Mouse (Mus musculus) ovary, postnatal 36 days (tissue): ENCODE measurements around the gene Nfatc3.

Experiments
- DNase-seq: peaks from one replicate; pipeline ENCODE4 v3.0.0; 2022; ENCODE audit warnings: low spot score, mixed read lengths

The Nfatc3 gene

DNA sequence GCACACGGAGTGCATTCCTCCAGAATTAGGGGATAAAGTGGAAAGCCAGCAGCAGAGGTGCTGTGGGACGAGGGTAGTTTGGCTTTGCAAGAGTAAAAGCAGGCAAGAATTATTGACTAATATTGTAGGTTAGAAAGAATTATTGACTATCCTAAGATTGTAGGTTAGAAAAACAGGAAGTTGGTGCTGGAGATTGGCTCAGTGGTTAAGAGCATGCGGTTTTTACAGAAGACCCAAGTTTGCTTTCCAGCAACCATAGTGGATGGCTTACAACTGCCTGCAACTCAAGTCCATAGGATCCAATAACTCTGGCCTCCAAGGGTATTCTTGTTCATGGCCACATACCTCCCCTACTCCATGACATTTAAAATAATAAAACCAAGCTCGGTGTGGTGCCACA lies 87.4 kb downstream of the Nfatc3 start:
- no peak for DNase-seq

- DNase-seq, result no peak
Measured at GRCm38 (mm10) chr8:106147868-106148565, 89.4 kb downstream of the Nfatc3 start.

DNA sequence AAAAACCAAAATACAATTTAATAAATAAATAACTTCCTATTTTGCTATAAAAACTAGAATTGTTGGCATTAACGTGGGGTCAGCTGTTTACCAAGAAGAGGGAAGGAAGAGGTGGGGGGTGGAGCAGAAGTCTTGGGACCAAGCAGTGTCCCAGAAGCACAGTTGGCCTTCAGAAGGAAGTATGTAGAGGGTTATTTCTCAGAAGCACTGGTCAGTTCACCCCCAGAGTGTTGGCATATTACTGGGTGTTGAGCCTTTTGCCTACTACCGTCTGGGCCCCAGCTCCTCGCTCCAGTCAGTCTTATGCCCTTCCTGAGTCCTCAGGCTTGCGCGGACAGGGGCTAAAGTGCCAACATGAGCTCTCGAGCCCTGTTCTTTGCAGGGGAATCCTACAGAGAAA lies 90.4 kb downstream of the Nfatc3 start:
- no peak for DNase-seq

DNA sequence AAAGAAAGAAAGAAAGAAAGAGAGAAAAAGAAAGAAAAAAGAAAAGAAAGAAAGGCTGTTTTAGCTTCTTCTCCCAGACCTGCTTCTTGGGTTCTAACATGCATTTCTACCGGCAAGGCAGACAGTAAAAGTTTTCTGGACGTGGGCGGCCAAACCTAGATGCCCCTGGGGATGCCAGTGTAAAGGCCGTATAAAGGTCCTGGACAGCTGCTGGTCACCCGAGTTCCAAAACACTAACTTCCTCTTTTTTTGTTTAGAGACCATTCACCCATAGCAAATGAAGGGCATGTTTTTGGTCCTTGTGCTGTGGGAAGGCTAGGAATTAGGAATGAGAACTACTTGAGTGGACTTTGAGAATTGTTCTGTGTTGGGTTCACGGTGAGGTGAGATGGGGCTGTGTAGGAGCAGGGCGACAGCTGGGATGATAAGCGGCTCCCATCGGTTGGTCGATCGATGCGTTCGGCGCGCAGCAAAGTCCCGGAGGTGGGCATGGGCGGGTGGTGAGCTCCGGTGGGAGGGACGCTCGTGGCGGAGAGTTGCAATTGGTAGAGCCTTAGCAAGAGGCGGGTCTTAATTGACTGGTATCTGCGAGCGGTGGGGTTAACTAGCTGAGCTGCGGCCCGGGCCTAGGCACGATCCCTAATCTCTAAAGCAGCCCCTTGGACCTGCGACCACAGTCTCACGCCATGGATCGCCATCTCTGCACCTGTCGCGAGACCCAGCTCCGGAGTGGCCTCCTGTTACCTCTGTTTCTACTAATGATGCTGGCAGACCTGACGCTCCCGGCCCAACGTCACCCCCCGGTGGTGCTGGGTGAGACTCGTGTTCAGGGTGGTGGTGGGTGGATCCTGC lies 91.4 kb downstream of the Nfatc3 start, which contains the start of gene Pla2g15:
Pla2g15 (plus strand) TSS at position 599 of the 852 bp plus-strand sequence.
- DNase-seq, result peak; percentile 91

- no peak for DNase-seq
Measured at GRCm38 (mm10) chr8:106150653-106151000, 92.0 kb downstream of the Nfatc3 start.

DNA sequence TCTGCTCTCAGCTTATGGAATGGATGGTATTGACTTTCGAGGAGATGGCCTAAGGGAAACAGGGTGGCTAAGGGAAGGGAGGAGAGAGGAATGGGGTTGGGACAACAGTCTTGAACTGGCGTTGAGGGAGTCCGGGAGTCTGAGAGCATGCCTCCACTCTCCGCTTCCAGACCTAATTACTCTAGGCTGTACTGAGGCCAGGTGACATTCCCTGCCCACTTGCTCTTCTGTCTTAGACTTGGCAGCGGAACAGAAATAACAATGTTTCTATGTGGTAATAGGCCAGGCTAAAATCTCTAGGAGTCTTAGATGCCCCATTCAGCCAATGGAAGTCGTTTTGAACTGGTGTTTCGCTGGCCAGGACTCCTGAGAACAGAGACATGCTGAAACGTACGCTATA lies 92.4 kb downstream of the Nfatc3 start:
- DNase-seq, result no peak

DNA sequence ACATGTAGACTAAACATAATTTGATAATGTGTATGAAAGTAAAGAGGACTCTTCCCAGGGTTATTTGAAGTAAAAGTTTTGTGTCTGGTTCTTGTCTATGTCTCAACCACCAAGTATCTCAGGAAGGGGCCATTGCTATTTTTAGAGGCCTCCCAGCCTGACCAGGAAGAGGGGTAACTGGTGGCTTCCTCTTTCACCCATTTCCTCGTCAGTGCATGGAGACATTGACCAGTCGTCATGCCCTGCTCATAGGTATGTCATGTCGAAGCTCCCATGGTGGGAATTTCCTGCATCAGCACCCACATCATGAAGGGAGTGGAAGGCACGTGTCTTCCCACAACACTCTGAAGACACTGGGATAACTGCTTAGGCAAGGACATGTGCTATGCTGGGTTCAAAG lies 94.2 kb downstream of the Nfatc3 start:
- DNase-seq, result no peak

DNA sequence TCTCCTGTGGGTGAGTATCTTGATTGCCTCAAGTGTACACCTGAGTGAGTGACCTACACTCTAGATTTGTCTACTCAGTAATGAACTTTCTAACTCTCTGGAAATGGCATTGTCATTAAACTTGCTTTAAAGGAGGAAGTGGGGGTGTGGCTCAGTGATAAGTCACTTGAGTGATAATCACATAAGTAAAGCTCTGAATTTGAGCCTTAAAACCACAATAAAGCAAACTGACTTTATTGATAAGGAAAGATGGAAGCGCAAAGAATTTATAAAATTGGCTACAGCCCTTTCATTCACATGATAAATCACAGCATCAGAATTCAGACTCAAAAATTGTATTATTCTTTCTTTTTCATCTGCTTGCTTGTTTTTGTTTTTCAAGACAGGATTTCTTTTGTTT lies 98.8 kb downstream of the Nfatc3 start:
- DNase-seq, result no peak

- DNase-seq, result no peak
Measured at GRCm38 (mm10) chr8:106158381-106158780, 99.7 kb downstream of the Nfatc3 start.

DNA sequence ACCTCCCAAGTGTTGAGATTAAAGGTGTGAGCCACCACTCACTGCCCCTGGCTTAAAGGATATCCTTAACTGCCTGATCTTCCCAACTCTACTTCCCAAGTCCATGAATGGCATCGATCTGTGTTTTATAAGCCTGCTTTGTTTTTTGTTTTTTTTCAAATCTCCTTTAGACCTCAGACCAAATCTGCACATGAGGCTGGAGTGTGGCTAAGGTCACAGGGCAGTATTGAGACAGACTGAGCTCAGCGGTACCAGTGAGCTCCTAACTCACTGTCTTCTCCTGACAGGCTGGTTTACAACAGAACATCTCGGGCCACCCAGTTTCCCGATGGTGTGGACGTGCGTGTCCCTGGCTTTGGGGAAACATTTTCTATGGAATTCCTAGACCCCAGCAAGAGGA lies 101.2 kb downstream of the Nfatc3 start:
- no peak for DNase-seq

- no peak for DNase-seq
Measured at GRCm38 (mm10) chr8:106163251-106163650, 104.6 kb downstream of the Nfatc3 start.

DNA sequence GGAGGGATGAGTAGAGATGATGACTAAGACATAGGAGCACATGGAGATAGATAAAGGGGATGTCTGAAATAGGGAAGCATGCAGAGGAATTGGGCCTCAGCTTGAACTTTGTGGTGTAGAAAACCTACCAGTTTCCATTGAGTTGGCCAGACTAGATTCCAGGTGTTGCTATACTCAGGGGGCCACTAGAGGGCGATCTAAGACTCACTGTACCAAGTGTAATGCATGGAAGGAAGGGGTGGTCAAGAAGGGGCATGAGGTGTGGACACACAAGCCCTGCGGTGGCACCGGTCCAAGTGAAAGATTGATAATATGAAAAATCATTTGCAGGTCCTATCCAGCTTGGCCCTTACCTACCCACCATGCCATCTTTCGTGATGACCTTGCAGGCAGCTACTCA lies 106.8 kb downstream of the Nfatc3 start:
- DNase-seq, result peak; percentile 58

- DNase-seq, result peak; percentile 86
Measured at GRCm38 (mm10) chr8:106168356-106169016, 109.8 kb downstream of the Nfatc3 start, which contains the start of gene Slc7a6. Slc7a6 (plus strand) TSS chr8:106168857.

GRCm38 (mm10) chr8:106169017-106169933 lies 110.6 kb downstream of the Nfatc3 start:
- DNase-seq, result peak; percentile 46

DNA sequence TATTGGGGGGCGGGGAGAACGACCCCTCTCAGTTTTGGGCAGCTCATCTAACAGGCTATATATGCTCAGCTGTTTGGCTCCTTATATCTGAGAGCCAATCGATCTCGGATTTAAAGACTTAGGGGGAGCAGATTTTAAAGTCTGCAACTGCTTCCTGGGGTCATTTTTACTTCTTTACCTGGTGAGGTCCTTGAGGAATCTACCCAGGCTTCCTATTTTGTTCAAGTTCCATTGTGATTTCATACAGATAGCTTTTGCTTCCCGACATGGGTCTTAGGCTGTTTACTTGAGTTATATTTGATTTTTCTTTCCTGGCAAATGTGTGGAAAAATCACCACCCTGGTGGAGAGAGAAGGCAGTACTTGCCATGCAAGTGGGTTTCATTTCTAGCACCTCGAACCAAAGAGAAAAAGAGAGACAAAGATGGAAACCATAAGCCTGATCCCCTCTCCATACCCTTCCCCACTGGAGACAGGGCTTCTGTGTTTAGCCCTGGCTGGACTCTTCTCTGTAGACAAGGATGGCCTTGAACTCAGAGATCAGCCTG lies 111.4 kb downstream of the Nfatc3 start:
- no peak for DNase-seq

DNA sequence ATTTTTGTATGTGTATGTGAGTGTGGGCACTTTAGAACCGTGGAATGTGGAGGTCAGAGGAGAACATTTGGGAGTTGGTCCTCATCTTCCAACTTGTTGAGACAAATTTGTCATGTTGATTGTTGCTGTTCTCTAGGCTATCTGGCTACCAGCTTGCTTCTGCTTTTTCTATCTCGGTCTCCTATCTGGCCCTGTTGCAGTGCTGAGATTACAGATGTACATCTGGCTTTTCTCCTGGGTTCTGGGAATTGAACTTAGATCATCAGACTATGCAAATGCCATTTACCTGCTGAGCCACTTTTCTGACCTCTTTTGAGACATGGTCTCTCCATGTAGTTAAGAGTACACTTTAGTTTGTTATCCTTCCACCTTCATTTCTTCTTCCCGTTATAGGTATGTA lies 114.9 kb downstream of the Nfatc3 start:
- DNase-seq, result no peak

GRCm38 (mm10) chr8:106176891-106177290 lies 118.3 kb downstream of the Nfatc3 start:
- DNase-seq, result no peak

- DNase-seq, result no peak
Measured at GRCm38 (mm10) chr8:106177594-106177993, 119.0 kb downstream of the Nfatc3 start.

GRCm38 (mm10) chr8:106178428-106178827 lies 119.8 kb downstream of the Nfatc3 start:
- no peak for DNase-seq
